Mouse (Mus musculus) limb, embryonic 13.5 days (tissue): ENCODE results near the gene Psmd13. TPM values are rescaled to one million over a fixed set of nuclear protein-coding genes. Genes with fewer than 3 reads are reported as not detected.
A peak's percentile ranks its signal among the peaks of the same experiment; 100 is the strongest.
"Not testable (repeated sequence)": the region's sequence is repeated elsewhere in the genome, so short reads cannot be mapped to it uniquely, and the experiment has no call there.

Experiments used
- ATAC-seq: fragments of 200-750 bp; cut with Nextera tagmentation; 2 replicates; pipeline ENCODE4 v1.8.0; 2017; ENCODE audit warnings: low read depth, moderate number of reproducible peaks, moderate TSS enrichment; ENCODE audit not compliant: low FRiP score
- H3K27ac ChIP-seq: fragments of 300-500 bp; sonication (generic); 2 replicates; pipeline ENCODE4 v1.5.1; 2015; ENCODE audit warnings: inconsistent platforms, mild to moderate bottlenecking, moderate library complexity
- H3K27me3 ChIP-seq: fragments of 300-500 bp; sonication (generic); 2 replicates; pipeline ENCODE4 v1.6.1; 2015; ENCODE audit warnings: mild to moderate bottlenecking, inconsistent platforms
- H3K36me3 ChIP-seq: fragments of 300-500 bp; sonication (generic); 2 replicates; pipeline ENCODE4 v1.6.1; 2015; ENCODE audit warnings: inconsistent platforms, mild to moderate bottlenecking, moderate library complexity
- H3K4me1 ChIP-seq: fragments of 300-500 bp; sonication (generic); 2 replicates; pipeline ENCODE4 v1.6.1; 2015; ENCODE audit warnings: inconsistent platforms
- H3K4me2 ChIP-seq: fragments of 300-500 bp; sonication (generic); replicated peaks from 2 replicates; pipeline ENCODE4 v1.6.1; 2015; ENCODE audit warnings: inconsistent platforms, mild to moderate bottlenecking, moderate library complexity
- H3K4me3 ChIP-seq: fragments of 300-500 bp; sonication (generic); 2 replicates; pipeline ENCODE4 v1.5.1; 2015; ENCODE audit warnings: moderate library complexity, mild to moderate bottlenecking, inconsistent platforms
- H3K9ac ChIP-seq: fragments of 300-500 bp; sonication (generic); 2 replicates; pipeline ENCODE4 v1.6.1; 2015; ENCODE audit warnings: mild to moderate bottlenecking, inconsistent platforms
- H3K9me3 ChIP-seq: fragments of 300-500 bp; sonication (generic); 2 replicates; pipeline ENCODE4 v1.6.1; 2016; ENCODE audit warnings: inconsistent platforms
- WGBS: fragments of 180-500 bp; shearing (Covaris S2); methylation state at CpG from one replicate; pipeline ENCODE4 v1.1.7; 2015; 5-methylcytosine and 5-hydroxymethylcytosine counted together
- polyA plus RNA-seq: library from polyadenylated mRNA; unstranded; fragments of >200 nt; fragmentation: Nextera tagmentation; extraction: Ambion mirVana; gene quantifications from 2 replicates; pipeline ENCODE4 v1.2.1, GENCODE M21; 2015

The Psmd13 gene
- polyA plus RNA-seq, 1 experiment from 2014 or later, result 252 TPM

GRCm38 (mm10) chr7:140858746-140859145, 23.0 kb upstream of the Psmd13 start:
- H3K4me2 ChIP-seq, result peak overlapping the region; percentile 100
- no peaks in the 10 kb centered on the region for H3K9me3 ChIP-seq
- H3K27ac ChIP-seq, result no peak overlapping the region
- 93% methylated on average over 8 of the region's 8 CpGs for WGBS
- H3K36me3 ChIP-seq, result peaks cover 63% of the 10 kb centered on the region
- H3K9ac ChIP-seq, result peak overlapping the region; percentile 87
- no peaks in the 10 kb centered on the region for H3K27me3 ChIP-seq
- no peak for ATAC-seq
- peaks cover 28% of the 10 kb centered on the region for H3K4me1 ChIP-seq
- peak overlapping the region; percentile 88 for H3K4me3 ChIP-seq

GRCm38 (mm10) chr7:140859997-140860396, 21.8 kb upstream of the Psmd13 start:
- H3K9ac ChIP-seq, result no peak overlapping the region
- no peak overlapping the region for H3K27ac ChIP-seq
- WGBS, result 74% methylated on average over 6 of the region's 6 CpGs
- H3K36me3 ChIP-seq, result peaks cover 64% of the 10 kb centered on the region
- no peaks in the 10 kb centered on the region for H3K27me3 ChIP-seq
- H3K9me3 ChIP-seq, result no peaks in the 10 kb centered on the region
- no peak overlapping the region for H3K4me3 ChIP-seq
- H3K4me2 ChIP-seq, result no peak overlapping the region
- ATAC-seq, result no peak
- peaks cover 22% of the 10 kb centered on the region for H3K4me1 ChIP-seq

GRCm38 (mm10) chr7:140860728-140861127, 21.0 kb upstream of the Psmd13 start:
- H3K27me3 ChIP-seq, result no peaks in the 10 kb centered on the region
- no peak overlapping the region for H3K4me2 ChIP-seq
- H3K9me3 ChIP-seq, result no peaks in the 10 kb centered on the region
- no peak overlapping the region for H3K4me3 ChIP-seq
- peaks cover 16% of the 10 kb centered on the region for H3K4me1 ChIP-seq
- H3K27ac ChIP-seq, result no peak overlapping the region
- H3K36me3 ChIP-seq, result peaks cover 68% of the 10 kb centered on the region
- 86% methylated on average over 5 of the region's 5 CpGs for WGBS
- ATAC-seq, result no peak
- no peak overlapping the region for H3K9ac ChIP-seq

- Histone ChIP-seq H3K9me3 (no peaks in the 10 kb centered on the region), H3K36me3 (peaks cover 77% of the 10 kb centered on the region), H3K27me3 (no peaks in the 10 kb centered on the region), H3K4me1 (no peaks in the 10 kb centered on the region), H3K4me2 (no peak overlapping the region), H3K4me3 (no peak overlapping the region), H3K9ac (no peak overlapping the region), H3K27ac (no peak overlapping the region)
- no peak for ATAC-seq
- 91% methylated on average over 12 of the region's 12 CpGs for WGBS
These were observed 17.0 kb upstream of the Psmd13 start for GRCm38 (mm10) chr7:140864761-140865160.

- H3K4me1 ChIP-seq, result no peaks in the 10 kb centered on the region
- no peaks in the 10 kb centered on the region for H3K9me3 ChIP-seq
- H3K27me3 ChIP-seq, result no peaks in the 10 kb centered on the region
- no peak overlapping the region for H3K9ac ChIP-seq
- no peak overlapping the region for H3K4me2 ChIP-seq
- WGBS, result 84% methylated on average over 4 of the region's 4 CpGs
- H3K36me3 ChIP-seq, result peaks cover 39% of the 10 kb centered on the region
- no peak overlapping the region for H3K4me3 ChIP-seq
- no peak for ATAC-seq
- no peak overlapping the region for H3K27ac ChIP-seq
These were observed 7.5 kb upstream of the Psmd13 start for GRCm38 (mm10) chr7:140874224-140874623.

GRCm38 (mm10) chr7:140877364-140877763, 4.4 kb upstream of the Psmd13 start:
- Histone ChIP-seq H3K4me3 (no peak overlapping the region), H3K9me3 (no peaks in the 10 kb centered on the region), H3K36me3 (peaks cover 36% of the 10 kb centered on the region), H3K9ac (no peak overlapping the region), H3K4me1 (peaks cover 12% of the 10 kb centered on the region), H3K4me2 (no peak overlapping the region), H3K27ac (no peak overlapping the region), H3K27me3 (no peaks in the 10 kb centered on the region)
- ATAC-seq, result no peak
- 79% methylated on average over 6 of the region's 6 CpGs for WGBS

- Histone ChIP-seq H3K36me3 (peaks cover 37% of the 10 kb centered on the region), H3K27ac (no peak overlapping the region), H3K27me3 (no peaks in the 10 kb centered on the region), H3K9me3 (no peaks in the 10 kb centered on the region), H3K4me1 (peaks cover 21% of the 10 kb centered on the region), H3K4me3 (no peak overlapping the region), H3K4me2 (no peak overlapping the region), H3K9ac (no peak overlapping the region)
- WGBS, result 89% methylated on average over 7 of the region's 7 CpGs
- ATAC-seq, result no peak
These were observed 2.4 kb upstream of the Psmd13 start for GRCm38 (mm10) chr7:140879355-140879754.

GRCm38 (mm10) chr7:140880419-140880818, 1.3 kb upstream of the Psmd13 start:
- no peak overlapping the region for H3K27ac ChIP-seq
- 87% methylated on average over 3 of the region's 3 CpGs for WGBS
- H3K27me3 ChIP-seq, result no peaks in the 10 kb centered on the region
- H3K4me1 ChIP-seq, result peaks cover 21% of the 10 kb centered on the region
- no peaks in the 10 kb centered on the region for H3K9me3 ChIP-seq
- no peak for ATAC-seq
- no peak overlapping the region for H3K9ac ChIP-seq
- H3K36me3 ChIP-seq, result peaks cover 39% of the 10 kb centered on the region
- H3K4me3 ChIP-seq, result peak overlapping the region; percentile 95; the same call in 1 of the 2 replicates
- H3K4me2 ChIP-seq, result peak overlapping the region; percentile 73

GRCm38 (mm10) chr7:140880865-140881515, 778 bp upstream of the Psmd13 start:
- Histone ChIP-seq H3K27ac (0 out of 2 replicates have a peak overlapping the region, but pooled peaks have one; percentile 76), H3K9ac (peak overlapping the region; percentile 81), H3K4me2 (peak overlapping the region; percentile 73), H3K36me3 (peaks cover 40% of the 10 kb centered on the region), H3K27me3 (no peaks in the 10 kb centered on the region), H3K9me3 (no peaks in the 10 kb centered on the region), H3K4me3 (peak overlapping the region; percentile 95), H3K4me1 (peaks cover 21% of the 10 kb centered on the region)
- 15% methylated on average over 8 of the region's 8 CpGs for WGBS
- ATAC-seq, result no peak

GRCm38 (mm10) chr7:140882469-140882803, 668 bp downstream of the Psmd13 start:
- H3K4me1 ChIP-seq, result peaks cover 21% of the 10 kb centered on the region
- peak overlapping the region; percentile 95 for H3K4me3 ChIP-seq
- H3K4me2 ChIP-seq, result peak overlapping the region; percentile 73
- peaks cover 40% of the 10 kb centered on the region for H3K36me3 ChIP-seq
- no peaks in the 10 kb centered on the region for H3K27me3 ChIP-seq
- H3K9me3 ChIP-seq, result no peaks in the 10 kb centered on the region
- H3K9ac ChIP-seq, result peak overlapping the region; percentile 81
- H3K27ac ChIP-seq, result peak overlapping the region; percentile 76; the same call in 1 of the 2 replicates
- ATAC-seq, result peak; percentile 48; the same call in 1 of the 2 replicates
- WGBS, result under 1% methylated on average over 12 of the region's 12 CpGs

- not testable (repeated sequence) for H3K9ac ChIP-seq, H3K9me3 ChIP-seq, H3K27ac ChIP-seq, ATAC-seq, H3K4me3 ChIP-seq, H3K27me3 ChIP-seq, H3K4me2 ChIP-seq, H3K4me1 ChIP-seq
- peaks cover 82% of the 10 kb centered on the region for H3K36me3 ChIP-seq
- WGBS, result 95% methylated on average over 16 of the region's 16 CpGs
These were observed 8.9 kb downstream of the Psmd13 start for GRCm38 (mm10) chr7:140890636-140891035.

GRCm38 (mm10) chr7:140894031-140894430, 12.3 kb downstream of the Psmd13 start:
- no peak for ATAC-seq
- Histone ChIP-seq H3K4me2 (no peak overlapping the region), H3K4me1 (no peaks in the 10 kb centered on the region), H3K27me3 (no peaks in the 10 kb centered on the region), H3K9me3 (no peaks in the 10 kb centered on the region), H3K4me3 (no peak overlapping the region), H3K36me3 (peaks cover 81% of the 10 kb centered on the region), H3K27ac (no peak overlapping the region), H3K9ac (no peak overlapping the region)
- 91% methylated on average over 7 of the region's 7 CpGs for WGBS

GRCm38 (mm10) chr7:140894611-140895010, 12.8 kb downstream of the Psmd13 start:
- 92% methylated on average over 3 of the region's 3 CpGs for WGBS
- ATAC-seq, result no peak

More at GRCm38 (mm10) chr7:140894611-140895010, 12.8 kb downstream of the Psmd13 start:
- Histone ChIP-seq H3K27ac (no peak overlapping the region), H3K27me3 (no peaks in the 10 kb centered on the region), H3K4me3 (no peak overlapping the region), H3K9me3 (no peaks in the 10 kb centered on the region), H3K9ac (no peak overlapping the region), H3K4me2 (no peak overlapping the region), H3K4me1 (no peaks in the 10 kb centered on the region), H3K36me3 (peaks cover 79% of the 10 kb centered on the region)
